12 mouse cellular contexts compared by ENCODE assay signal in the genomic region with DNA sequence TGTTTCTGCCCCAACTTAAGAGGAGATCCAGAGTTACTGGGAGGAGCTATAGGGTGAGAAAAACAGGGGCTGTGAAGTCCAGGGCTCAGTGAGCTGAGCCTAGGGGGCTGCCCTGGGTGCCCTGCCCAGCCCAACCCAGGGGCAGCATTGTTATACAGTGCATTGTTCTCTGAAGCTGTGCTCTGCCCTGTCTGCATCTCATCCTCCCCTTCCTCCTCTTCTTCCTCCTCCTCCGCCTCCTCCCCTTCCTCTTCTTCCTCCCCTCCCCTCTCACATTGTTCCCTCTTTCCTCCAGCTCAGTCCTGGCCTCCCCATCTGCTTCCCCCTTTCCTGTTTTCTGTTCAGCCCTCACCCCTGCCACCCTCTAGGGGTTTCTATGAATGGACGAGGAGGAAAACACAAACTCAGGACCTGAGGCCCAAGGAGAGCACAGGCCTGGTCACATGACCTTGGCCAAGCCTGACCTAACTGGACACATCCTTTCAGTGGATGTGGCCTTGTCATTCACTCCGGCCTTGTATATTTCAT. TPM values are rescaled to one million over a fixed set of nuclear protein-coding genes. Genes with fewer than 3 reads are reported as not detected.
DNase-seq lines count a peak whose midpoint lies in the region; ATAC-seq and TF ChIP-seq lines count a peak whose summit lies in the region.
"Had no signal": no experiment of that assay in that cellular context is flagged by ENCODE, and none has a peak within 500 bp of the region (broad histone marks: within the 10 kb centered on the region; RNA-seq: fewer than 3 reads in every experiment).

No protein-coding gene starts in this region.

- H3K27me3 ChIP-seq in hindbrain, embryonic 10.5 days (ENCODE audit: insufficient read depth, poor library complexity, severe bottlenecking) = no peaks in the 10 kb centered on the region
- H3K27me3 ChIP-seq in hindbrain, embryonic 14.5 days (ENCODE audit: control insufficient read depth, insufficient read depth, low read length) = no peaks in the 10 kb centered on the region
- no peaks in the 10 kb centered on the region for H3K27me3 ChIP-seq in midbrain, embryonic 11.5 days (ENCODE audit: control insufficient read depth, insufficient read depth, low read length)
- H3K27me3 ChIP-seq in midbrain, postnatal 0 days (ENCODE audit: insufficient read depth, low read length) = no peaks in the 10 kb centered on the region
- H3K27me3 ChIP-seq: neural tube, embryonic 15.5 days had no signal

- H3K9ac ChIP-seq in hindbrain, embryonic 14.5 days = no peak overlapping the region
- no peak overlapping the region for H3K9ac ChIP-seq in midbrain, embryonic 11.5 days (ENCODE audit: low read length)
- no peak overlapping the region for H3K9ac ChIP-seq in midbrain, postnatal 0 days (replicated peaks; ENCODE audit: low read length, poor library complexity, severe bottlenecking)
- H3K9ac ChIP-seq: neural tube, embryonic 15.5 days had no signal

- no peaks in the 10 kb centered on the region for H3K36me3 ChIP-seq in hindbrain, embryonic 10.5 days
- H3K36me3 ChIP-seq in hindbrain, embryonic 14.5 days (replicated peaks; ENCODE audit: control insufficient read depth, insufficient read depth) = no peaks in the 10 kb centered on the region
- H3K36me3 ChIP-seq in midbrain, embryonic 11.5 days (ENCODE audit: control insufficient read depth, insufficient read depth, low read length) = no peaks in the 10 kb centered on the region
- H3K36me3 ChIP-seq in midbrain, postnatal 0 days (ENCODE audit: insufficient read depth, low read length) = no peaks in the 10 kb centered on the region
- H3K36me3 ChIP-seq: G1E; neural tube, embryonic 15.5 days had no signal

- H3K27ac ChIP-seq in hindbrain, embryonic 10.5 days = peak overlapping the region; percentile 64
- H3K27ac ChIP-seq in hindbrain, embryonic 14.5 days = no peak overlapping the region
- H3K27ac ChIP-seq in midbrain, embryonic 11.5 days (ENCODE audit: low read depth, low read length) = no peak overlapping the region
- no peak overlapping the region for H3K27ac ChIP-seq in midbrain, postnatal 0 days (ENCODE audit: low read depth, low read length)
- no peak overlapping the region for H3K27ac ChIP-seq in gastrocnemius, adult 2 months
- H3K27ac ChIP-seq: hindbrain, postnatal 0 days; neural tube, embryonic 15.5 days had no signal

- intact Hi-C loops in gastrocnemius, adult 2 months (cut with DNase I) = loop anchor here (5.0 kb wide), 1 partner anchor 44 kb away; no protein-coding TSS in a partner anchor

- DNase-seq in hindbrain, embryonic 10.5 days (ENCODE audit: low spot score) = no peak
- no peak for DNase-seq in hindbrain, embryonic 14.5 days (ENCODE audit: low spot score)
- DNase-seq in midbrain, embryonic 11.5 days (ENCODE audit: low spot score, missing footprints) = peak; percentile 51
- DNase-seq in midbrain, postnatal 0 days (ENCODE audit: low spot score) = no peak
- DNase-seq in right cerebral cortex, postnatal 36 days (ENCODE audit: low spot score in 2 of 2) = no peak
- no peak for DNase-seq in gastrocnemius, adult 2 months
- DNase-seq: thymus, postnatal 36 days had no signal

- no peak for TF ChIP-seq CTCF in midbrain, postnatal 0 days (IDR thresholded peaks at IDR 0.05)
- TF ChIP-seq CTCF in gastrocnemius, adult 2 months (IDR thresholded peaks at IDR 0.05) = no peak

- no peak overlapping the region for H3K4me3 ChIP-seq in hindbrain, embryonic 10.5 days
- no peak overlapping the region for H3K4me3 ChIP-seq in hindbrain, embryonic 14.5 days (replicated peaks; ENCODE audit: low read length)
- no peak overlapping the region for H3K4me3 ChIP-seq in midbrain, embryonic 11.5 days (ENCODE audit: low read depth, low read length)
- H3K4me3 ChIP-seq in midbrain, postnatal 0 days (ENCODE audit: low read depth, low read length) = no peak overlapping the region
- no peak overlapping the region for H3K4me3 ChIP-seq in gastrocnemius, adult 2 months
- H3K4me3 ChIP-seq: neural tube, embryonic 15.5 days had no signal

- WGBS in hindbrain, embryonic 10.5 days = 57% methylated on average over 3 of the region's 3 CpGs
- WGBS in hindbrain, embryonic 14.5 days = 53% methylated on average over 3 of the region's 3 CpGs
- 63% methylated on average over 3 of the region's 3 CpGs for WGBS in midbrain, embryonic 11.5 days
- WGBS in midbrain, postnatal 0 days = 66% methylated on average over 3 of the region's 3 CpGs

- H3K4me1 ChIP-seq in hindbrain, embryonic 10.5 days (replicated peaks) = peaks cover 13% of the 10 kb centered on the region
- no peaks in the 10 kb centered on the region for H3K4me1 ChIP-seq in hindbrain, embryonic 14.5 days (replicated peaks; ENCODE audit: control insufficient read depth, insufficient read depth, low read length)
- H3K4me1 ChIP-seq in midbrain, embryonic 11.5 days (ENCODE audit: control insufficient read depth, insufficient read depth, low read length) = no peaks in the 10 kb centered on the region
- no peaks in the 10 kb centered on the region for H3K4me1 ChIP-seq in midbrain, postnatal 0 days (ENCODE audit: insufficient read depth, low read length)
- H3K4me1 ChIP-seq: neural tube, embryonic 15.5 days had no signal

- no peak for ATAC-seq in hindbrain, embryonic 14.5 days (ENCODE audit: low FRiP score)
- ATAC-seq in midbrain, embryonic 11.5 days (ENCODE audit: low FRiP score) = no peak
- no peak for ATAC-seq in midbrain, postnatal 0 days (ENCODE audit: low FRiP score)
- ATAC-seq in granulocyte monocyte progenitor cell, adult 5-6 weeks (replicated peaks; ENCODE audit: poor library complexity, severe bottlenecking) = peak; percentile 40
- ATAC-seq in erythroid progenitor cell, adult 5-6 weeks (replicated peaks; ENCODE audit: low FRiP score, poor library complexity, severe bottlenecking) = no peak
- ATAC-seq: hindbrain, postnatal 0 days had no signal

- H3K4me2 ChIP-seq in hindbrain, embryonic 14.5 days (replicated peaks) = no peak overlapping the region
- H3K4me2 ChIP-seq in midbrain, embryonic 11.5 days = no peak overlapping the region
- H3K4me2 ChIP-seq in midbrain, postnatal 0 days (ENCODE audit: low read depth, low read length, poor library complexity, severe bottlenecking) = no peak overlapping the region
- H3K4me2 ChIP-seq: neural tube, embryonic 15.5 days had no signal

- H3K9me3 ChIP-seq in hindbrain, embryonic 10.5 days = no peaks in the 10 kb centered on the region
- no peaks in the 10 kb centered on the region for H3K9me3 ChIP-seq in hindbrain, embryonic 14.5 days (ENCODE audit: control insufficient read depth, low read length)
- no peaks in the 10 kb centered on the region for H3K9me3 ChIP-seq in midbrain, embryonic 11.5 days (ENCODE audit: control insufficient read depth, low read length)
- H3K9me3 ChIP-seq in midbrain, postnatal 0 days (ENCODE audit: low read length) = no peaks in the 10 kb centered on the region
- H3K9me3 ChIP-seq: G1E; neural tube, embryonic 15.5 days had no signal

RNA-seq across cellular contexts. Expression of gene Col18a1, which starts 16.5 kb away (rescaled TPM):
- polyA plus RNA-seq in hindbrain, embryonic 10.5 days (2016; fragmentation: Nextera tagmentation; extraction: Ambion mirVana) = 147 and 167 TPM in 2 replicates
- 38.6 and 51.2 TPM in 2 replicates for polyA plus RNA-seq in hindbrain, embryonic 14.5 days (2014; fragmentation: Nextera tagmentation; extraction: Ambion mirVana)
- 46.8 and 52.2 TPM in 2 replicates for polyA plus RNA-seq in midbrain, embryonic 11.5 days (2014; fragmentation: Nextera tagmentation; extraction: Ambion mirVana)
- total RNA-seq in midbrain, postnatal 0 days (2014; rRNA removed) = 27.7 and 30.3 TPM in 2 replicates
- 14.6 and 15.4 TPM in 2 replicates for polyA plus RNA-seq in midbrain, postnatal 0 days (2015; fragmentation: Nextera tagmentation; extraction: Ambion mirVana)
- total RNA-seq in granulocyte monocyte progenitor cell, adult 5-6 weeks (2014; fragmentation: Nextera tagmentation) = not detected in 2 replicates
- total RNA-seq in granulocyte monocyte progenitor cell, adult 5-6 weeks (2017) = 0.05 TPM in 1 of 2 replicates, not detected in the other
- total RNA-seq in gastrocnemius, adult 2 months (2021) = 1 to 10 TPM; 3.8 to 6.0 TPM
- not detected in 2 replicates for total RNA-seq in erythroid progenitor cell, adult 5-6 weeks (2015; ENCODE audit: low replicate concordance)
- 0.26 TPM in 1 of 2 replicates, not detected in the other for total RNA-seq in erythroid progenitor cell, adult 5-6 weeks (2017; ENCODE audit: low replicate concordance)
